Mouse (Mus musculus) ES-Bruce4 (cell line): ENCODE measurements around the gene Gm47289.

ENCODE experiments used
- CTCF ChIP-seq: IDR thresholded peaks from one replicate; pipeline ENCODE4 v1.8.1; 2011; ENCODE audit warnings: low read depth, low read length
- EP300 ChIP-seq: IDR thresholded peaks from 2 replicates; pipeline ENCODE4 v1.6.1; 2011; ENCODE audit warnings: low read depth, low read length; ENCODE audit not compliant: insufficient read depth
- POLR2A ChIP-seq: IDR thresholded peaks from one replicate; pipeline ENCODE4 v1.8.1; 2011; ENCODE audit warnings: low read length; ENCODE audit not compliant: insufficient read depth

DNA sequence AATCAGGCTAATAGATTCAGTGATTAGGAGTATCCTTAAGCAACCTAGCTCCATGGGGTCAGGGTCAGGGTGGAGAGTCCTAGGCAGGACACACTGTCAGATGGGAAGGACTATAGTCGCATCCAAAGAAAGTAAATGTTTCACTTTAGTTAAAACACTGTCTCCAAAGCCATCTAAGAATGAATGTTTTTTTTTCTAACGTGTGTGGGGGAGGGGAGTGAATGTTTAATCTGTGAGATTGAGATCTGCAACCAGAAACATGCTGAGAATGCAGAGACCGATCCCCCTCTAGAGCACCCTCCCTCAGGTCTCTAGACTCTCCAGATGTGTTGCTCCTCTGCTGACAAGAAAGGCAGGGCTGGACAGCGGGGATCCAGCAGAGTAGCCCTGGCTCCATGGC, 48.2 kb downstream of the Gm47289 start:
- TF ChIP-seq CTCF (no peak), EP300 (no peak), POLR2A (no peak)
